Mouse (Mus musculus) heart, adult 9 months (tissue): ENCODE results near the gene Ip6k3.

Source experiments
- DNase-seq, 2 experiments: peaks; one replicate each; pipeline ENCODE4 v3.0.0; 2022; ENCODE audit warnings: low spot score in 2 of 2

Ip6k3 gene

DNA sequence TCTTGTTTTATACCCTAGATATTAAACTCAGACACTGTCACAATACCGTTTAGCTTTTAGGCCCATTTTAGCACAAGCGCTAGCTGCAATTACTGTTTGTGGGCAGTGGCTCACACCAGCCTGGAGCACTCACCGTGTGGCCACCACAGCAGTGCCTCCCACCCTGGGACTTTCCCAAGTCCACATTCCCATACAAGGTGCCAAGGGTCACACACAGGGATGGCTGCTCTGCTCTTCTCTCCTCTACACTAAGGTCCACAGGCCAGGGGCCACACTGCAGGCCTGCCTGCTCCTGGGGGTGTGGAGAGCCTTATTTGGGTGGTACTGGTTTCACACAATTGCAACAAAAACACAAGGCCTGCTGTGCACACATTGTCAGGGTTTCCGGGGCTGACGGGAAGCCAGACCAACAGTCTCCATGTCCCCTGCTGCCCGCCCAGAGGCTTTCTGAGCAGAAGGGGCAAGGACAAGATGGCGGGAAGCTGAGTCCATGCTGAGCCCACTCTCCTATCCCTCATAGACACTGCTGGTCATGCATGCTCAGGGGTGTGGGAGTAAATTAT is 43.7 kb downstream of the Ip6k3 start:
- no peak for DNase-seq

- no peak for DNase-seq
These were observed 44.5 kb downstream of the Ip6k3 start for GRCm38 (mm10) chr17:27123103-27123502.

DNA sequence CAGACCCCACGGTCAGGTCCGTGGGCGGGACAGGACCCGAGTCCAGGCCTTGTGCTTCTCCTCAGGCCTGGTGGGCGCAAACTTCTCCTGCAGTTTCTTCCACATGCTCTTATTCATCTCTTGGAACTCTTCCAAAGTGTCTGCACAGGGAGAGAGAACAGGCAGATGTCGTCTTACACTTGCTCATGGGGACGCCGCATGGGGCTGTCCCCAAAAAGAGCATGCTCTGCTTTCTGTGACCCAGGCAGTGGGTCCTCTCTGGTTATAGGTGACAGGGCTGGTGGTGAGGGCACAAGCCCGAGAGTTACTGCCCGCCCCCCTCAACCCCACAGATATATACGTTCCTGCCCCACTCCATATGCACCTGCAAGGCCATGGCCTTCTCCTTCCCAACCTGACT is 44.9 kb downstream of the Ip6k3 start:
- no peak for DNase-seq

- no peak for DNase-seq
These were observed 45.8 kb downstream of the Ip6k3 start for GRCm38 (mm10) chr17:27121781-27122180.

GRCm38 (mm10) chr17:27121266-27121665 is 46.3 kb downstream of the Ip6k3 start:
- DNase-seq: no peak

DNA sequence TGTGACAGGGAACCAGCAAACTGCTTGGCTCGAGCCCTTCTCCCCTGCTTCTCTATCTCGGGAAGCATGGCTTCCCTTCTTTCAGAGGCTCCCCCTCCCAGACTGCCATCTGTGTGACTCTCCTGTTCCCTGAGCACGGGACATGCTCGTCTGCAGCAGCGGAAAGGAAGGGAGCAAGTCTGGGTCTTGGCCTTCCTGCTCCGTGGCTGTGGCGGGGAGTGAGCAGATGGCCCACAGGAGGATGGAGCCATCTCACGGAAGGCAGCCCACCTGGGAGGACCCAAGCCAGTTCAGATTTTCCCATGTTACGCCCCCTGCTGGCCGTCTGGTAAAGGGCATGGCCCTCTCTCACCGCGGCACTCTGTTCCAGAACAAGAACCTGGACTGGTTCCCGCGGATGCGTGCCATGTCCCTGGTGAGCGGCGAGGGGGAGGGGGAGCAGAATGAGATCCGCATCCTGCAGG is 47.0 kb downstream of the Ip6k3 start:
- peak; percentile 40 to 54 for DNase-seq

DNA sequence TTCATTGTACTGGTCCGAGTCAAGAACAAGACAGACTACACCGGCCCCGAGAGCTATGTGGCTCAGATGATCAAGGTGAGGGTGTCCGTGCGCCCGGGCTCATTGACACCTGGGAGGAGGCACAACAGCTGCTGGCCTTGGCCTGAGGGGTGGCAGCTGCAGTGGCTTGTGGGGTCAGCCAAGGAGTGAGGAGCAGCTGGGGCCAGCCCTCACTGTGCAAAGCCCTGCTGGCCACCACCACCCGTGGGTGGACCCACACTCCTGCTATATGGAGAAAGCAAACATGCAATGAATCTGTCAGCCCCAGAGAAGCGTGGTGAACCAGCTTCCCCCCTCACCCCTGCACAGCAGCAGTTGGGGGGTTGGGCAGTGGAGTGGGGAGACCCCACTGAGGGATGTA is 47.6 kb downstream of the Ip6k3 start:
- no peak for DNase-seq

GRCm38 (mm10) chr17:27119540-27119895 is 48.1 kb downstream of the Ip6k3 start:
- no peak for DNase-seq

- no peak for DNase-seq
These were observed 48.7 kb downstream of the Ip6k3 start for GRCm38 (mm10) chr17:27118676-27119539.

DNA sequence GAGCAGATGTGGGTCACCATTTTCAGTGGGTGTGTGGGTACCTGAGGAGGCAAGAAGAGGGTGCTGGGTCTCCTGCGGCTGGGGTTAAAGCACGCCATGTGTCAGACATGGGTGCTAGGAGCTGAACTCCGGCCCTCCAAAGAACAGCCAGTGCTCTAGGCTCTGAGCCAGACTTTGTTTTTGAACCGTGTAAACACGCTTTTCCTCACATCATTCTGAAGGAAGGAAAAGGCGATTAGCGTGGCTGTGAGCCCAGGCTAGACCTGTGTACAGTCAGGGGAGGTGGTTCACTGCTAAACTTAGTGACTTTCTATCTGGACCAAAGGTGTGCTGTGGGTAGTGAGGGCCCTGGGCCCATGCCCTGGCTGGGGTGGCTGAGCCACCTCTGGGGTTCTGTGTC is 57.5 kb downstream of the Ip6k3 start:
- DNase-seq: no peak

DNA sequence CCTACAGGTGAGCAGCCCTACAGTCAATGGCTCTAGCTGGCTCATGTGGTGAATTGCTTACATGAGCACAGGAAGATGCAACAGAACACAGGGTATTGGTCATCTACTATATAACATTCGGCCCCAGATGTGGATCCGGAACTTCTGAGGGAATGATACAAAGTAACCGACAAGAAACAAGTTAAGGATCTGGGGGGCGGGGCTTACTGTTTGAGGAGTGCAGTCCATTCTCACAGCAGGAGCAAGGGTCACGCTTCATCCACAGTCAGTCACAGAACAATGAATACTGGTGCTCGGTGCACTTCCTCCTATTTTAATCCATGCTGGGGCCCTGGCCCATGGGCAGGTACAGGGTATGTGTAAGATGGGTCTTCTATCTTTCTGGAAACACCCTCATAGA is 59.7 kb downstream of the Ip6k3 start:
- DNase-seq: no peak

GRCm38 (mm10) chr17:27106745-27107144 is 60.9 kb downstream of the Ip6k3 start:
- no peak for DNase-seq

DNA sequence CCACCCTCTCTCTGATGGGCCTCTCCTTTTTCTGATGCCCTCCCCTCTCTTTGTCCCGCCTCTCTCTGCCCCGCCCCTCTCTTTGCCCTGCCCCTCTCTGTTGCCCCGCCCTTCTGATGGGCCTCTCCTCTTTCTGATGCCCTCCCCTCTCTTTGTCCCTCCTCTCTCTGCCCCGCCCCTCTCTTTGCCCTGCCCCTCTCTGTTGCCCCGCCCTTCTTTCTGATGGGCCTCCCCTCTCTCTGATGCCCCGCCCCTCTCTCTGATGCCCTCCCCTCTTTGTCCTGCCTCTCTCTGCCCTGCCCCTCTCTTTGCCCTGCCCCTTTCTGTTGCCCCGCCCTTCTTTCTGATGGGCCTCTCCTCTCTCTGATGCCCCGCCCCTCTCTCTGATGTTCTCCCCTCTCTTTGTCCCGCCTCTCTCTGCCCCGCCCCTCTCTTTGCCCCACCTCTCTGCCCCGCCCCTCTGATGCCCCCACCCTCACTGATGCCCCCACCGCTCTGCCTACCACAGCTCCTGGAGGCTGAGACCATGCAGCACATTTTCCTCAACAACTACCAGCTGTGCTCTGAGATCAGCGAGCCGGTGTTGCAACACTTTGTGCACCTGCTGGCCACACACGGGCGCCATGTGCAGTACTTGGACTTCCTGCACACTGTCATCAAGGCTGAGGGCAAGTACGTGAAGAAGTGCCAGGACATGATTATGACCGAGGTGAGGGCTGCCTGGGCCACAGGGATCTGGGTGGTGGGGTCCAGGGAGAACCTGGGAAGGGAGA is 61.7 kb downstream of the Ip6k3 start:
- DNase-seq: no peak

GRCm38 (mm10) chr17:27101675-27102074 is 65.9 kb downstream of the Ip6k3 start:
- no peak for DNase-seq

- DNase-seq: no peak
These were observed 71.9 kb downstream of the Ip6k3 start for GRCm38 (mm10) chr17:27095690-27096089.
